Mouse (Mus musculus): ENCODE results near the gene Slc25a47.
A peak's percentile ranks its signal among the peaks of the same experiment; 100 is the strongest.

The Slc25a47 gene

GRCm38 (mm10) chr12:108835840-108836409, at the start of gene Slc25a47, which contains the start of gene Slc25a29:
Gene Slc25a47 (plus strand): TSS chr12:108836046.
Gene Slc25a29 (minus strand): TSS chr12:108835883.
- DNase-seq (ENCODE audit: low read depth, low spot score): peak; percentile 93

DNA sequence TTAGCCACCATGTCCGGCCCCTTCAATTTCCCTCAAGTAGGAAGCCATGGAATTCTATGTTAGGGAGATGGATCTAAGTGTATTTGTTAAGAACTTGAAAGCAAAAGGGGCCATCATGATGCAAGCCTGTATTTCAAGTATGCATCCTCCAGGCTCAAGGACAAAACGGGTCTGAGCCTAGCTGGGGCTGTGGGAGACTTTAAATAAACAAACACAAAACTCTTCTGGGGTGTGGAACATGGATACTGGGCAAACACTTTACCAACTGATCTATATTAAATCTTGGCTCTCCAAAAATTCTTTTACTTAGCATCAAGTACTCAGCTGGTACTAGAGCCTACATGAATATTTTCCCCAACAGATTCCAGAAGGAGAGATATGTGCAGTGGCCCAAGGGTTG, 48.5 kb upstream of the Slc25a47 start:
- no peak for DNase-seq (ENCODE audit: low read depth, low spot score)

DNA sequence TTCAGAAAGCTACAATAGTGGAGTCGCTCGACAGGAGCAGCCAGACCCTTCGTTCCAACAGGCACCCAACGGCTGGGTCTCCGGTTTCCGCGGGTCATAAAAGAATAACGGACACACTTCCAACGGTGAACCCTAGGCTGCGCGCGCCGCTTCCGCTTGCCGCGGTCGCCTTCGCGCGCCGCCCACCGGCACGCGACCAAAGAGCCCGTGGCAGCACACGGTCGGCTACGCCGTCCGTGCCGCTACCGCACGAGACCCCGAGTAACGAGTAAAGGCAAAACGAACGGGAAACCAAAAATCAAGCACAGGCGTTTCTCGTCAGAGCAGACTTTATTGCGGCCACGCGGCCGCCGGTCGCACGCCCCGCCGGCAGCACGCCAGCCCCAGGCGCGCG, 43.7 kb upstream of the Slc25a47 start:
- peak; percentile 56 for DNase-seq (ENCODE audit: low read depth, low spot score)

DNA sequence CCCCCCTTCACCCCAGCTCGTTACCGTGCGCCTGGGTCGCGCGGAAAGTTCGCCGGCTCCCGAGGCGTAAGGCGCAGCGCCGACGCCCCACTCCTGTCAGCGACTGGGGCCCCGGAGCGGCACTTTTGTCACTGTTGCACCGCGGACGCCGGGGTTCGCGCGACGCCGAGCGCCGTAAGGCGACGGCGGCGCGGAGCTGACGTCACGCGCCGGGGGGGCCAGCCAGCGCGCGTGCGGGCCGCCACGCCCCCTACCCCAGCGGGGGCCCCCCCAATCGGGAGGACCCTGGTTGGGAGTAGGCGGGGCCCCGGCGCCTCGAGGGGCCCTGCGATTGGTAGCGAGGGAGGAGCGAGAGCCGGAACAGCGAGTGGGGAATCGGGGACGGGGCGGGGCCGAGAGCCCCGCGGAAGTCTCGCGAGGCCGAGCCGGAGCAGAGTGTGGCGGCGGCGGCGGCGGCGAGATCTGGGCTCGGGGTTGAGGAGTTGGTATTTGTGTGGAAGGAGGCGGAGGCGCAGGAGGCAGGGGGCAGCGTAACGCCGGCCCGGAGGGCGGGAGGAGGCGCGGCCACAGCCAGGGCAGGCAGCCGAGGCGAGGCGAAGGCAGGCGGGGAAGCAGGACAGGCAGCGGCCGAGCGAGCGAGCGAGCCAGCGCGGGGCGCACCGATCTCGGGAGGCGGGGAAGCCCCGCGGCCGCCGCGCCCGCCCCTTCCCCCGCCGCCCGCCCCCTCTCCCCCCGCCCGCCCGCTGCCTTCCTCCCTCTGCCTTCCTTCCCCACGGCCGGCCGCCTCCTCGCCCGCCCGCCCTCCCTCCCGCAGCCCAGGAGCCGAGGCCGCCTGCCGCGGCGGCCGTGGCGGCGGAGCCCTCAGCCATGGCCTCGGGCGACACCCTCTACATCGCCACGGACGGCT, 43.0 kb upstream of the Slc25a47 start, which contains the start of gene Yy1:
Gene Yy1 (plus strand): TSS at position 428 of the 907 bp plus-strand sequence.
- DNase-seq (ENCODE audit: low read depth, low spot score): peak; percentile 97

- DNase-seq (ENCODE audit: low read depth, low spot score): no peak
Measured at GRCm38 (mm10) chr12:108793453-108793941, 42.3 kb upstream of the Slc25a47 start.

DNA sequence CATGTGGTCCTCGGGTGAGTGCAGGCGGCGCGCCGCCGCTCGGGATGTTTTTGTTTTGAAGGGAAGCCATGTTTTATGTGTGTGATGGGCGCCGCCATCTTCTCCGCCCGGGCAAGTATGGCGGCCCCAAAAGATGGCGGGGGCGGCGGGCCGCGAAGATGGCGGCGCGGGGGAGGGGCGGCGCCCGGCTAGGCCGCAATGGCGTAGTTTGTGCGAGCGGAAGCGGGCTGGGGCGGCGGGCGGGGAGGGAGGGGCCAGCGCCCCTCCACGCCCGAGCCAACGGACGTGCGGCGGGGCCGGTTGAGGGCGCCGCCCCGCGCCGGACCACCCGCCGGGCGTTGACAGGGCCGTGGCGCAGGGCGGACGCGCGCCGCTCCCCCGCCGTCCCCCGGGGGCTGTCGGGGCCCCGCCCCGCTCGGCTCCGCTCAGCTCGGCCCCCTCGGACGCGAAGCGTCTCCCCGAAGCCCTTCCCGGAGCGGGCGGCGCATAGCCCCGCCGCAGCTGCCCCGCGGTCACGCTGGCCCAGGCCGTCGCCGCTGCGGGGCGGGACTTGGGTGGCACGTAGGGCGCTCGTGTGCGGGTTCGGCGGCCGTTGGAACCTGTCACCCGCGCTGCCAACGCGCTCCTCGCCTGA, 41.7 kb upstream of the Slc25a47 start:
- peak; percentile 60 for DNase-seq (ENCODE audit: low read depth, low spot score)

DNA sequence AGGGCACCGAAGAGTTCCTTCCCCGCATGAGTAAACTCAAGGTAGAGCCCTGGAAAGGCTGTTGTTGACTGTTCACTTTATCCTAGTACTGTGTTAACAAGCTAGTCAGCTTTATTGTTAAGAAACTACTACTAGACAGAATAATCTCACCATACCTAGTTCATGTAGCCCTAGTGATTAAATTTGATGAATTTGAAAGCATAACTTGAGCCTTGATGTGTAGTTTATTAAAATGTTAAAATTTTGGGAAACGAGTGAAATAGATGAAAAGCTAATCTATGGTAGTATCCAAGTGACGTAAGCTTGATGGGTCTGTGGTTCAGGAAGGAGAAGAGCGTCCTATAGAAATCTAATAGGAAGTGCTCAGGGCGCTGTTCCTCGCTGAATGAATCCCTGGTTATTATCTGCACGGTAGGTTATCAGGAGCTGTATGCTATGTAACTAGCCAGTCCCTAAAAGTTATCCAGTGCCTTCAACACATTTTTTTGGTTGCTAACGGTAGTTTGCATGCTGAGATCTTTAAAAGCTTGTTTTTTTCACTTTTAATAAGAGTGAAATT, 40.8 kb upstream of the Slc25a47 start:
- no peak for DNase-seq (ENCODE audit: low read depth, low spot score)

DNA sequence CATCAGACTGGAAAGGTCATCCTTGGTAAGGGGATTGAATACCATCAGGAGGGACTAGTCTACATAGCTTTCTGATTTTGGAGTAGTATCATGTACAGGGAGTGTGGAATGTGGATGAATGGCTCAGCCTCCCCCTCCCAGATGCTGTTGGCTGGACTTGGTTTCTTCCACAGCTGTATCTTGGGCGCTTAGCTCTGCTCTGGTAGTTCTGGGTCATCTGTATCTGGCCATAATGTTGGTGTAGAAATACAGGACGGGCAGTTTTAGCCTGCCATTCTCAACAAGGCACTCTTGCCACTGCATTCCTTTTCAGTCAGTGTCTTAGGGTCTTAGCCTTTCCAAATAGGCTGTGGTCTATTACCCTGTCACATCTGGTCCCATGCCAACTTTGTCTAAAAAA, 34.2 kb upstream of the Slc25a47 start:
- DNase-seq (ENCODE audit: low read depth, low spot score): no peak

- no peak for DNase-seq (ENCODE audit: low read depth, low spot score)
Measured at GRCm38 (mm10) chr12:108804388-108804787, 31.5 kb upstream of the Slc25a47 start.

DNA sequence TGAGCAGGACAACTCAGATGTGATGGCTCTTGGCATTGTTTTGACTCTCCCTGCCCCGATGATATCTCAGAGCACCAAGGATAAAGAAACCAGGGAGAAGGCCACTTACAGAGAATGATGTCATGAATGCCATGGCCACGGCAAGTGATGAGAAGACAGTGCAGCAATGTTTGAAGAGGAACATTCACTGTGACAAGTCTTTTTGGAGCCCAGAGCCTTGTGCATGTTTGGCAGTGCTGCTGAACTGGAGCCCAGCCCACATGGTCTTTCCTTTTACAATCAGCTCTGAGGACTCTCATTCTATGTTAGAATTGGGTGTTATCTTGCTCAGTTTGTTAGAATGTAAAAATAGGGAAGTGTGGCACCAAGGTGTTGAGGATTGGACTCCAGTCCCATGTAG, 27.4 kb upstream of the Slc25a47 start:
- no peak for DNase-seq (ENCODE audit: low read depth, low spot score)

- no peak for DNase-seq (ENCODE audit: low read depth, low spot score)
Measured at GRCm38 (mm10) chr12:108809771-108810170, 26.1 kb upstream of the Slc25a47 start.

GRCm38 (mm10) chr12:108810309-108810708, 25.5 kb upstream of the Slc25a47 start:
- no peak for DNase-seq (ENCODE audit: low read depth, low spot score)

- no peak for DNase-seq (ENCODE audit: low read depth, low spot score)
Measured at GRCm38 (mm10) chr12:108811133-108811532, 24.7 kb upstream of the Slc25a47 start.

DNA sequence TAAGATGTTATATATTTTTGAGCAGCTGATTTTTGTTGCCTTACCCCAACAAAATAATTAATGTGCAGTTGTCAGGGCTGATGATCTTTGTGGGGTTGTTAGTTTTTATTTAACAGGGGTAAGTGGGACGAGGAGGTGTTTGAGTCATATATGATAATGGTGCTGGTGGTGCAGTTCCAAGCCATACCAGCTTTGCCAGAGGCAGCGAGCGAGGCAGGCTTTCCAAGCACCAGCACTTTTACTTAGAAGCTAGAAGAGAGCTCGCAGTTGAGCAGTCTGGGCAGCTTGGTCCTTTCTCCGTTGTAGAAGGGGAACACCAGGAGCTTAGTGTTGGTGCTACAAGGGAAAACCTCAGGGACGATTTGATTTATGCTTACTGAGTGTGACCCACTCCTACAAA, 23.4 kb upstream of the Slc25a47 start:
- no peak for DNase-seq (ENCODE audit: low read depth, low spot score)

DNA sequence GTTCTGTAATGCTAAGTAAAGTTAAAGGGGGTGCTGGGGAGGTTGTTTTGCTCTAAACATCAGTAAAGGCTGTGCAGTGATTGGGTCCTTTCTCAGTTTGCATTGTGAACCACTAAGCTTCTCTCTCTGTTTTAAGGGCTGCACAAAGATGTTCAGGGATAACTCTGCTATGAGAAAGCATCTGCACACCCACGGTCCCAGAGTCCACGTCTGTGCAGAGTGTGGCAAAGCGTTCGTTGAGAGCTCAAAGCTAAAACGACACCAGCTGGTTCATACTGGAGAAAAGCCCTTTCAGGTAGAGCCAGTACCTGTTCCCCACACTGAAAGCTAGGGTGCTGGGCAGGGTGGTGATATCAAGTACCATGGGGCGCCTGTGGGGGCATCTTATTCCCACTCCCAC, 21.4 kb upstream of the Slc25a47 start:
- no peak for DNase-seq (ENCODE audit: low read depth, low spot score)

- no peak for DNase-seq (ENCODE audit: low read depth, low spot score)
Measured at GRCm38 (mm10) chr12:108816569-108816968, 19.3 kb upstream of the Slc25a47 start.

GRCm38 (mm10) chr12:108820461-108820860, 15.4 kb upstream of the Slc25a47 start:
- DNase-seq (ENCODE audit: low read depth, low spot score): no peak

GRCm38 (mm10) chr12:108823036-108823435, 12.8 kb upstream of the Slc25a47 start:
- no peak for DNase-seq (ENCODE audit: low read depth, low spot score)

- no peak for DNase-seq (ENCODE audit: low read depth, low spot score)
Measured at GRCm38 (mm10) chr12:108824225-108824874, 11.5 kb upstream of the Slc25a47 start.

DNA sequence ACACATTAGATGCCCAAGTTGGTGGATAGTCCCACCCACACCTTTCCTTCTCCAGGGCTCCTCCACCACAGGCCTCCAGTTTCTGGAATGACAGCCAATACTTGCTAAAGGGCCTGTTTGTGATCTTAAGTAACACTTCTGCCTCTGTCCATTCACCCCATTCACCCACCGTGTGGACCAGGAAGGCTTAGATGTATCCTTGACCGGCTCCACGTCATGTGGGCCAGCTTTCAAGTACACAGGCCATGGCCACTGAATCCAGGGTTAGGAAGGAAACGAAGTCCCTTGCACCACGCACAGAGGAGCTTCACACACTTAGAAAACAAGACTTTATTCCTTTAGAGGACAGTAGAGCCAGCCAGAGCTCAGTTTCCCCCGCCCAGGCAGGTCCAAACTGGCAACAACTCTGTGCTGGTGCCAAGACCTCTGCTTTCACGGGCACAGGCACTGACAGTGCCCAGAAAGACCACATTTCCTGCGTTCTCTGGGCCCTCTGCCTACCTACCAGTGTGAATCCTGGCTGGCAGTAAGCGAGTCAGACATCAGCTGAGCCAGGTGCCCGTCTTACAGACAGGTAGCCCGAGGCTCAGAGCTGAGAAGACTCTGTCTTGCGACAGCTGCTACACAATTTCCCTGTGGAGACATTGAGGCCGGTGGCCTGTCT, 10.2 kb upstream of the Slc25a47 start:
- DNase-seq (ENCODE audit: low read depth, low spot score): no peak
